Mouse (Mus musculus): ENCODE data around the gene Kdm7a. TPM values are rescaled to one million over a fixed set of nuclear protein-coding genes. Genes with fewer than 3 reads are reported as not detected.

The Kdm7a gene
- total RNA-seq, 2 experiments from 2014 or later: 13.9 to 14.3 TPM

DNA sequence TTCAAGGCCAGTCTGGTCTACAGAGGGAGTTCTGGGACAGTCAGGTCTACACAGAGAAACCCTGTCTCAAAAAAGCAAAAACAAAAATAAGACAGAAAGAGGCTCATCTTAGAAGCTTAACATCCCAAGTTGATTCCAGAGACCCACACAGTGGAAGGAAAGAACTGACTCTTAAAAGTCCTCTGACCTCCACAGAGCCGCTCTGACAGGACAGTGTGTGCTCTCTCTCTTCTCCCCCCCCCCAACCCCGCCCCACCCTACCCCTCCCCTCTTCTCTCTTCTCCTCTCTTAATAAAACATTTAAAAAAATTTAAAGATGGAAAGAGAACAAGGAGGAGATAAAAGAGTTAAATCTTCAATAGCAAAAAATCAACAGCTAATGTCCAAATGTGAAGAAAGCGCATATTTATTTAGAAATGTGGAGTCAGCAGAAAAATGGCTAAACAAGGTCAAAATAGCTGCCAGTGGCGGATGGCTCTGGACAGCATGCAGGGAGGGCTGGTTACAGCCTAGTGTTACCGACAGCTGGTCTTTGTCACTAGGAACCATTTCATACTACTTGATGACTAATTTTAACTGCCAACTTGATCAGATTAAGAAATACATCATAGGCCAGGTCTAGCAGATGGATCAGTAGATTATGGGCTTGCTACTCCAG lies 8.5 kb upstream of the Kdm7a start:
- DNase-seq (ENCODE audit: extremely low spot score in 1 of 2, low spot score in 2 of 2): no peak
- intact Hi-C loops (cut with DNase I): no loop called here

DNA sequence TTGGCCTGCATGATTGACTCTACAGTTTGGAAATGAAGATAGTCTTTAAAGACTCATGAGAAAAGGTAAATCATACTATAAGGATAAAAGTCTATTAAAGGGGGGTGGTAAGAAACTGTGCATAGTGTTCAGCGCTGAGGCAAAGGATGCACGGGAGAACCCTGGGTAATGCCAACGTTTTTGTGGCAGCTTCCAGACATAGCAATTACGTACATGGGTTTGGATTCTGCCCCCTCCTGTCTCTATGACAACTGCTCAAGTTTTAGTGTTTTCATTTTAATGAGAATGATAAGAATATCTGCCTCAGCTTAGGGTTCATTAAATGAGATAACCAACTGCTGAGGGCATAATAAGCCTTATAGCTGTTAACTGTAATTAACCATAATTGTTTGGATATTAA lies 3.1 kb upstream of the Kdm7a start:
- DNase-seq (ENCODE audit: extremely low spot score in 1 of 2, low spot score in 2 of 2): peak in 1 of 2 experiments; percentile 38
- intact Hi-C loops (cut with DNase I): loop anchor here (5.0 kb wide), 3 partner anchors 48 to 133 kb away; no protein-coding TSS in a partner anchor

DNA sequence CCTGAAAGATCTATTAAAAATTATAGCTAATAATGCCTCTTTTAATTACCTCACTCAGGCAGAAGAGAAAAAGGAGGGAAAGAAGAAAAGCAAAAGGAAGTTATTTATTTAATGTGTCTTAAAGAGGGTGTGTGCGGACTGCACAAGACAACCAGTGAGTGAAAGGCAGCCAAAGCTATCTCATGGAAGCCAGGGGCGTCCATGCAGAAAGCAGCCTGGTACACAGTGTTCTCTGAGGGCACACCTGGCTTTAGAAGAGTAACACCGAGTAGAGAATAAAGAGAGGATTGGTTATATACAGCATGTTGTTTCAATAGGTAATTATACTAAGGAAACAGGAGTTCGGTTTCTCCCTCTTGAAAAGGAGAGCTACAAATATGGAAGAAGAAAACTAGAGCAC lies 1.6 kb upstream of the Kdm7a start:
- intact Hi-C loops (cut with DNase I): loop anchor here (5.0 kb wide), 3 partner anchors 49 to 134 kb away; no protein-coding TSS in a partner anchor
- DNase-seq (ENCODE audit: extremely low spot score in 1 of 2, low spot score in 2 of 2): no peak

DNA sequence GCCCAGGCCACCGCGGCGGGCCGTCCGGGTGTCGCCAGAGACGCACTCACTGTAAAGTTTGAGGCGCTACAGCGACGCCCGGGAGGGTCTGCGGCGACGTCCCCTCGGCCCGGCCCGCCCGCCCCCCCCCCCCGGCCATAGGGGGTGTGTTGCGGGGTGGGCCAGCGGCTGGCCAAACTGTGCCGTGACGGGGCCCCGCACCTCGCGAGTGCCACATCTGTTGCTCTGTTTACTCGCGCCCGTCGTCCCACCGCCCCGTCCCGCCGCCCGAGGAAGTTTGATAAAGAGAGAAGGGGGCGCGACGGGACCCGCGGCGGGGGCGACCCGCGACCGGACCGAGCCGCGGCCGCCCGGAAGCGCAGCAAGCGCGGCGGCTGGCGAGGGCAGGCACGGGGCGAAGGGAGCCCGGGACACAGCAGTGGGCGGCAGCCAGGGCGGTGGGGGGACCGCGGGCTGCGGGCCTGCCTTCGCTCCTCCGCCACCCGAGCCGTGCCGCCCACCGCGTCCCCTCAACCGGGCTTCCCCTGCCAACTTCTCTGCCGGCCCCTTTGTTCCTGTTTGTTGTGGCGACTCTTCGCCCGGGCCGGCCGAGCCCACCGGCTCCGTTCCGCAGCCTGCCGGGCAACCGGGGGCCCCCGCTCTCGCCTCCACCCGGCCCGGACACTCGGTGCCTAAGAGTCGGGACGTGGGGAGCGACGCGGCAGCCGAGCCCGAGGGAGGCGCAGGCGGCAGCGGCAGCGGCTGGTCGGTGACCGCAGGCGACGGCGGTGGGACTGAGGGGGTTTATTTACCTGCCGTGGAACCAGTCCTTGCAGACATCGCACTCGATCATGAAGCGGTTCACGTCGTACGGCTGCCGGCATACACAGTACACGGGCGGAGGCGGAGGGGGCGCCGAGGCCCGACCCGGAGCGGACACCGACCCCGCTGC lies 674 bp downstream of the Kdm7a start:
- DNase-seq (ENCODE audit: extremely low spot score in 1 of 2, low spot score in 2 of 2): peak in 1 of 2 experiments; percentile 69
- intact Hi-C loops (cut with DNase I): loop anchor here (5.0 kb wide), 3 partner anchors 51 to 136 kb away; no protein-coding TSS in a partner anchor

DNA sequence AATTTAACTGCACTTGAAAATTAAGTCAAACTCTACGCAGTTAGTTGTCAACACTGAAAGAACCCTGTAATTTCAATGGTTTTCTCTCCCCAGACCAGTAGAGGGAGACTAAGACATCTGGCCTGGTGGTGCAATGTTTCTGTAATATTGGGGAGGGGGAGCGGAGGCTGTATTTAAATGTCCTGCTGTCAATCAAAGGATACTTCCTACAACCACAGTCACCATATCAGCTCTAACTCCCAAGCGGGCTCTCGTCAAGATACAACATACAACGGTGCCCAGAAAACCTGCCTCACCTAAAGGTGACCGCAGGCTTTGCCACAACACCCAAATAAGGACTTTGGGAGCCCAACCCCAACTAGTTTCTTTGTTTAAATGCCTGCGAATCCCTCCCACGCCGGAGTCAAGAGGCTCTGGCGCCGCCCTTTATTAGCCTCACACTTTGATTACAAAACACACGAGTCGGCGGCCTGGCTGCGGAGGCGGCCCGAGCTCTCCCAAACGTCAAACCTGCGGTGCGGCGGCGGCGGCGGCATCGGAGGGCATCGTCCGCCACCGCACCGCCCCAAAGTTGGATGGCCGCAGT lies 1.4 kb downstream of the Kdm7a start:
- intact Hi-C loops (cut with DNase I): loop anchor here (5.0 kb wide), 3 partner anchors 52 to 137 kb away; no protein-coding TSS in a partner anchor
- DNase-seq (ENCODE audit: extremely low spot score in 1 of 2, low spot score in 2 of 2): peak; percentile 62 to 73

DNA sequence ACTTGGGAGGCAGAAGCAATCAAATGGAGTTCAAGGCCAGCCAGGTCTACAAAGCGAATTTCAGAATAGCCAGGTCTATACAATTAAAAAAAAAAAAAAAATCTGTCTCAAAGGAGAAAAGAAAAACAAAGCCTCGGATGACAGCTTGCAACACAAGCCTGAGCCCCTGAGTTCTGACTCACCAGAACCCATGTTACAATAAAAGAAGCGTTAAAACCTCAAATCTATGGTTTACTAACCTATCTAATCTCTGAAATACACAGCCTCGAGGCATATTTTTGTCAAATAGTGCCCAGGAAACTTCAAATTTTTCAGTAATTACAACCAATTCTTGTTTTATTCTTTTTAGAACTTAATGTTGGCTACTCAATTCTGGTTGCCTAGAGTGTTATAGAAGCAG lies 2.1 kb downstream of the Kdm7a start:
- DNase-seq (ENCODE audit: extremely low spot score in 1 of 2, low spot score in 2 of 2): no peak
- intact Hi-C loops (cut with DNase I): no loop called here

DNA sequence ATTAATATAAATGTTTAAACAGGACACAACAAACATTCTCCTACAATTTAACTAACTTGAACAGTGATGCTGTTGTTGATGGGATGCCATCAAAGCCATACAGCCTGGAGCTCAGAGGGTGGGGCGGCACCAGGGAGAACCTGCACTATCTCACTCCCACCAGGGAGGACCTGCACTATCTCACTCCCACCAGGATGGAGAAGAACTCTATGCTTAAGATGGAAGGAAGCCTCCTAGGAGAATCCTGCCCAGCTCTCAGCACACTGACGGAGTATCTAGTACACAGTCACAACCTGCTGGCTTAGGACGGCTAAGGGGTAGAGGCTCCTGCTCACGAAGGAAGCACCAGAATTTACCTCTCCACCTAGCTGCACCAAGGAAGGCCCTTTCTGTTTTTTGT lies 3.4 kb downstream of the Kdm7a start:
- intact Hi-C loops (cut with DNase I): no loop called here
- DNase-seq (ENCODE audit: extremely low spot score in 1 of 2, low spot score in 2 of 2): no peak

DNA sequence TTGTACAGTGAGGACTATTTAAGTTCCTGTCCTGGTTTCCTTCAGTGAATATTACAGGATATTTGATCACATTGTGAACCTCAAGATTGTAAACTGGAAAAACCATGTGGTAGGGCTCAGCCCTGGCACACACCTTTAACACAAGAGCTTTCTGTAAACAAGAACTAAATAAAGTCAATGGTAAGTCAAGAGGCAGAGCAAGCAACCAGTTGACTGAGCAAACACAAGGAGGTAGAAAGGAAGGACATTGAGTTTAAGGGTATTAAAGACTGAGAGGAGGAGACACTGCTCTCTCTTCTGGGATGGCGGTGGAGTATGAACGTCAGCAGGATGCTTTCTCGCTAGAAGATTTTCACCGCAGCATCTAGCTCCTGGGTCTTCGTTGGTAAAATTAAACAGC lies 13.6 kb downstream of the Kdm7a start:
- no peak for DNase-seq (ENCODE audit: extremely low spot score in 1 of 2, low spot score in 2 of 2)
- intact Hi-C loops (cut with DNase I): no loop called here

DNA sequence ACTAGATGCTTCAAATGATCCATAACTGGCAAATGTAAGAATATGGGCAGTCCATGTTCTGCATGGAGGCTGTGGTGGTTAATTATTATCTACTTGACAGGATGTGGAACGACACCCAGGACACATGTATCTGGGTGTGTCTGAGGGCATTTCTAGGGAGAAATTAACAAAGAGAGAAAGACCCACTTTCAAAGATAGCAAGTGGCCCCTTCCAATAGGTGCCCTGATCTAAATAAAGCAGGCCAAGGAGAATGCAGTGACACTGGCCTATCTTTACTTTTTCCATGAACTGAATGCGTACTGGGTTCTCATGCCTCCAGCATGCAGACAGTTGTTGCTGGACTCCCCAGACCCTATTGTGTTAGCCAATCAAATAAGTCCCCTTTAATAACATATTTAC lies 15.1 kb downstream of the Kdm7a start:
- intact Hi-C loops (cut with DNase I): no loop called here

DNA sequence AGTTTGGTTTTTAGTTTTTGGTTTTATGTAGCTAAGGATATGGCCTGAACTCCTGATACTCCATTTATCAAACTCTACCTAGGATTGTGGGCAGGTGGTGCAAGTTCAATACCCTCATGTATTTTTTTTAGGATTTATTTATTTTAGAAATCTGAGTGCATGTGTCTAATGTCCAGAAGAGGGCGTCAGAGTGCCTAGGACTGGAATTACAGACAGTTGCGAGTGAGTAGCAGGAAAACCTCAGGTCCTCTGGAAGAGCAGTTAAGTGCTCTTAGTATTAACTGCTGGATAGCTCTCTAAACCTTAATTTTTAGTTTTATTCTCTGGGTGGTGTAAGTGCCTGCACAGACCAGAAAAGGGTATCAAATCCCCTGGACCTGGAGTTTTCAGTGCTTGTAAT lies 19.4 kb downstream of the Kdm7a start:
- intact Hi-C loops (cut with DNase I): no loop called here
- no peak for DNase-seq (ENCODE audit: extremely low spot score in 1 of 2, low spot score in 2 of 2)

More for the DNA sequence above, 15.1 kb downstream of the Kdm7a start:
- DNase-seq (ENCODE audit: extremely low spot score in 1 of 2, low spot score in 2 of 2): no peak

DNA sequence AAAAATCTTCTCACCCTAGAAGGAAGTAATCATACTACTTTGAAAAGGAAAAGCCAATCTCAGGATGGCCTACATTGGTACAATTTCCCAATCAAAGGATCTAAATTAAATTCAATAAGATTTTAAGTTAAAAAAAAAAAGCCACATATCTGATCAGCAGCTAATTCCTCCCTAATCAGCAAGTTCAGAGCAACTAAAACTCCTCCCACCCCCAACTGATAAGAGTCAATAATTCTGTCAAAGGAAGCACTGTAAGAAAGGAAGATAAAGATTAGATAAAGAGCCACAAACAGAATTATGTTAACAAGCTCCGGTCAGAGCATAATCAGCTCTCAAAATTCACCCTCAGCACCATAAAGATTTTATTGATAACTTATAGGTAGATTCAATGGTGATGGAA lies 37.5 kb downstream of the Kdm7a start:
- DNase-seq (ENCODE audit: extremely low spot score in 1 of 2, low spot score in 2 of 2): no peak
- intact Hi-C loops (cut with DNase I): no loop called here

DNA sequence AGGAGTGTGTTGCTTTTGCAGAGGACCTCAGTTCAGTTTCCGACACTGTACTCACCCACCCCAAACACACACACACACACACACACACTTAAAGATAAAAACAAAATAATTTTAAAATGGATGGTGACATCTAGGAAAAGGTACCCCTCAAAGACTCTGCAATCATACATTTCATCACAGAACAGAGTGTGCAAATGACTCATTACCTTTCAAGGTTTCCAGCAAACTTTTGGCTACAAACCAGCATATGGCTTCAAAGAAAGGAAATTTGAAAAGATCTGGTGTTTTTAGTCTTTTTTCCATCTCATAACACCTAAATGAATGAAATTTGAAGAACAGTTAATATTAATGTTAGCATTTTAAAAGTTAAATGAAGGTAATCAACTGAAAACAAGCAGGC lies 41.7 kb downstream of the Kdm7a start:
- intact Hi-C loops (cut with DNase I): no loop called here
- DNase-seq (ENCODE audit: extremely low spot score in 1 of 2, low spot score in 2 of 2): no peak

DNA sequence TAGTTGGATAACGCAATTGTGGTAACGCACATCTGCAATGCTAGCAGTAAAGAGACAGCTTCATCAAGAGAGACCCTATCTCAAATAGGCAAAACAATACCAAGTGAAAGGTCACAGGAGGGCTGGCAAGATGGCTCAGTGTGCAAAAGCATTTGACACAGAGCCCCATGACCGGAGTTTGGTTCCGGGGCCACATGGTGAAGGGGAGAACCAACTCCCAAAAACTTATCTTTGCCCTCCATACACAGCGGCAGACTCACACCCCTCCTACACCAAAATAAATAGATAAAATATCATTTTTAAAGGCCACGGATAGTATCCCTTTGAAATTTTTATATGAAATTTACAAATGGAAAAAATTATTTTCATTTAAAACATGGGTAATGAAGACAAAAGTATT lies 44.6 kb downstream of the Kdm7a start:
- no peak for DNase-seq (ENCODE audit: extremely low spot score in 1 of 2, low spot score in 2 of 2)
- intact Hi-C loops (cut with DNase I): loop anchor here (2.0 kb wide), 1 partner anchor 23 kb away; no protein-coding TSS in a partner anchor

DNA sequence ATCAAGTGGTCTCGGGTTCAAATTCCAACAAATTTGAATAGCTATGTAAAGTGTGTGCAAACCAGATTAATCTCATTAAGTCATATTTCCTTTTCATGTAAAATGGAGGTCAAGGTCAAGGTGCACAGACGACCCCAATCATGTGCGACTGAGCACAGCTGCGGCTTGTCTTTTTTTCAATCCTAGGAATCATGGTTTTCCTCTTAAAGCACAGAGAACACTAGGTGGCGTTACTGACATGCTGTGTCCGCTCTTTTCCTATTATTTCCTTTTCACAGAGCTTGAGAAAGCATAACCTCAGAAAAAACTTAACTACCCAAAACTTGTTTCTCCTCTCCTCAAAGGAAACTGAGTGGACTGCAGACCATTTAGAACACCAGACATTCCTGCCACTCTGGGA lies 60.5 kb downstream of the Kdm7a start:
- intact Hi-C loops (cut with DNase I): loop anchor here (5.0 kb wide), 1 partner anchor 201 kb away; no protein-coding TSS in a partner anchor
- no peak for DNase-seq (ENCODE audit: extremely low spot score in 1 of 2, low spot score in 2 of 2)

DNA sequence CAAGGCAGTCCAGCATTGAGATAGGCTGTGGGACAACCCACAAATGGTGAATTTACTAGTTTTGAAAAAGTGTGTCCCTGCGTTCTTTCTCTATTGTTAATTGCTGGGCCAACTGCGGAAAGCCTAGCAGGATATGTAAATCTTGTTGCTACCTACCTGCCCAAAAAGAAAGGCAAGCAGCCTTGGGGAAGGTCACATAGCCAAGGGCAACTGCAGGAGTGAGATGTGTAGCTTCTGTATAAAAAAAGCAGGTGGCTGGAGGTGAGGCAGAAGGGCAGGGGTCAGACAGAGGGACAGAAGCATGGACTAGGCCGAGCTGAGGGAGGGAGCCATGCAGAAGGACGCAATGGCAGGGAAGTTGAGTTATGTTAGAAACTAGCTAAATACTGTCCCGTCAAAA lies 74.0 kb downstream of the Kdm7a start:
- no peak for DNase-seq (ENCODE audit: extremely low spot score in 1 of 2, low spot score in 2 of 2)
- intact Hi-C loops (cut with DNase I): no loop called here

DNA sequence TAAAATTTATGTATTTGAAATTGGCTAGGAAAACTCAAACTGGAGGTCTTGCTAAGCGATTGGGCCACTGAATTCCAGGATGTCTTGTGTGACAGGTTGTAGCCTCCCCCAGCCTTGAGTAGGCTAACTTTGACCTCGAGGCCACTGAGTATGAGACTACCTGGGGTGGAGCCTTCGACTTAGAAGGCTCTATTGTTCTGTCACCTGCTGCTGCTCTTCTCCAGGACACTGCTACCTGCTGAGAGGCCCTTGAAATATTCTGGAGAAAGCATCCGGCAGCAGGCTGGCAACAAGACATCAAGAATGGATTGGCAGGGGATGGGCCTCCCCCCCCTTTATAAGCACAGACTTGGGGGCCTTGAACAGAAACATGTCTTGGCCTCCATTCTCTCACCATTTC lies 75.1 kb downstream of the Kdm7a start:
- intact Hi-C loops (cut with DNase I): no loop called here
- DNase-seq (ENCODE audit: extremely low spot score in 1 of 2, low spot score in 2 of 2): no peak

DNA sequence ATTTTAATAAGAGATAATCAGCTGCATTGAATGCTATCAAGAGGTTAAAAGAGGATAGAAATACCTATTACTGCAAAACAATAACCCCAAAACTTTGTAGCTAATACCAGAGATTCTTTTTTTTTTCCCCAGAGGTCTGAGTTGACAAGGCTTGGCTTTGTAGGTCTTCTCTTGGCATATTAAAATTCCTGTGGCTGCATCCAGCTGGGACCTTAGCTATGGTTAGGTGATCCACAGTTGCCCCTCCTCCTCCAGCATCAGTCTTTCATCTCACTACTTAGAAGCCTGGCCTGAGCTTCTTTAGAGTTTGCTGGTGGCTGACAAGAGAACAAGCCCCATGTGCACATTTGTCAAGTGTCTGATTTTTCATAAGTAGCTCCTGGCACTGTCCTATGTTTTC lies 81.9 kb downstream of the Kdm7a start:
- intact Hi-C loops (cut with DNase I): no loop called here

DNA sequence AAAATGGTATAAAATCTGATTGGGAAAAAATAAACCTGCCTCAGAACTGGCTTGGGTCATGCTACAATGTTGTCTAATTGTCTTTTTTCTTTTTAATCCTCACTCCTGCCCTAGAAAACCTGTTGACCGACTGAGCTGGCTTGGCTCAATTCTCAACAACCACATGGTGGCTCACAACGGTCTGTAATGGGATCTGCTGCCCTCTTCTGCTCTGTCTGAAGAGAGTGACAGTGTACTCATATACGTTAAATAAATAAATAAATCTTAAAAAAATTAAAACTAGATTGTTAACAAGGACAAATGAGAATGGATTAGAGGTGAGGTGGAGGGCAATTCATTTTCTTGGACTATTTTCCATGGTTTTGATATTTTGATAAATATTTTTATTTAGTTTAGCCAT lies 85.9 kb downstream of the Kdm7a start:
- intact Hi-C loops (cut with DNase I): no loop called here

More for the DNA sequence above, 81.9 kb downstream of the Kdm7a start:
- DNase-seq (ENCODE audit: extremely low spot score in 1 of 2, low spot score in 2 of 2): no peak

DNA sequence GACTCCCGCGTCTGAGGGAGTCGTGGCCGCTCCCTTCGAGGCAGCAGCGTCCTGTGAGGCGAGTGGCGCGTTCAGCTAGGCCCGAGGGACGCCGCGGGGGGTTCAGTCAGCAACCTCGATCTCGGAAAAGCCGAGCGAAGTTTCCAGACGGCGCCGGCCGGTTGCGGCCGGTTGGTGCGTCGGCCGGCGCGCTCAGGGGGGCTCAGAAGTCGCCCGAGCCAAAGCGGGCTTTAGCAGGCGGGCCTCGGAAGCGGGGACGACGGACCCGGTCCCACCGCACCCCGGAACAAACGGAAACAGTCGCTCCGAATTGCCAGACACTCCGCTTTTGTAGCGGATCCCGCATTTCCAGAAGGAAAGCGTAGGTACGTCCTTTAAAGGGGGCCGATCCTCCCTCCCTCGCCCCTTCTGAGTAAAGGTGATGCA lies 88.1 kb downstream of the Kdm7a start:
- intact Hi-C loops (cut with DNase I): no loop called here
- DNase-seq (ENCODE audit: extremely low spot score in 1 of 2, low spot score in 2 of 2): peak in 1 of 2 experiments; percentile 83

More for the DNA sequence above, 85.9 kb downstream of the Kdm7a start:
- DNase-seq (ENCODE audit: extremely low spot score in 1 of 2, low spot score in 2 of 2): no peak
